Mouse (Mus musculus) embryonic stem cell, embryonic (primary cell): ENCODE data around the gene Hectd1.

Source experiments
- CTCF ChIA-PET, 4 experiments: fragments of 300-600 bp in 2 of 4; fragments of 350-600 bp in 2 of 4; sonication (Branson Sonifier 250); formaldehyde crosslinking; loops; one replicate each; lab custom pipeline; 2022; ENCODE audit warnings: inconsistent platforms in 2 of 4; lab: Charles Lee
- POLR2A ChIA-PET, 4 experiments: fragments of 300-600 bp in 2 of 4; fragments of 350-600 bp in 2 of 4; sonication (Branson Sonifier 250); formaldehyde crosslinking; loops; one replicate each; lab custom pipeline; 2022; ENCODE audit warnings: antibody characterized with exemption in 4 of 4, inconsistent platforms in 1 of 4; lab: Charles Lee

Hectd1 gene

DNA sequence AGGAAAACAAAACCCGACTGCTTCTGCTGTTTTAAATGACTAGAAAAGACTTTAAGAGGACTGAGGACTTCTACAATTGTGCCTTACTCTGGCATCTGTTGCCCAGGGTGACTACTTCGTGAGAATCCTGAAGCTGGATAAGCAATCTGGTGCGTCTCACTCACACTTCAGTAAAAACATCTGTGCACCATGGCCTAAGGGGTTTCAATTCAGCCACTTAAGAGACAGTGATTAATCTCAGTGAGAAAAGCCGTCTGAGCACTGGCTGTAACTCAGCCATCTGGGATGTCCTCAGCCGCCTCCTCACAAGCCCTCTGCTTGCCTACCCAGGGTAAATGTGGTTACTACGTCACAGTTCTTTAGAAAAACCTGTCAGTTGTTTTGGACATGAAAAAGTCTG is 84.4 kb downstream of the Hectd1 start:
- ChIA-PET CTCF (no interaction called here), POLR2A (interaction anchor here in 1 of 4 experiments (1.1 kb wide), 1 partner anchor 24 kb away, joined by 3 read pairs; no protein-coding TSS in a partner anchor)

- ChIA-PET POLR2A (interaction anchor here in 3 of 4 experiments (0.8 to 1.8 kb wide), 7 partner anchors 9 to 87 kb away, joined by 3 to 6 read pairs (median 3); partner anchors contain the start of gene Strn3 (in 1 of the 3)), CTCF (interaction anchor here (0.6 to 1.6 kb wide), 16 partner anchors 11 to 896 kb away, joined by 3 to 7 read pairs (median 4); no protein-coding TSS in a partner anchor)
Observed at GRCm38 (mm10) chr12:51741690-51742089, 87.6 kb downstream of the Hectd1 start.

DNA sequence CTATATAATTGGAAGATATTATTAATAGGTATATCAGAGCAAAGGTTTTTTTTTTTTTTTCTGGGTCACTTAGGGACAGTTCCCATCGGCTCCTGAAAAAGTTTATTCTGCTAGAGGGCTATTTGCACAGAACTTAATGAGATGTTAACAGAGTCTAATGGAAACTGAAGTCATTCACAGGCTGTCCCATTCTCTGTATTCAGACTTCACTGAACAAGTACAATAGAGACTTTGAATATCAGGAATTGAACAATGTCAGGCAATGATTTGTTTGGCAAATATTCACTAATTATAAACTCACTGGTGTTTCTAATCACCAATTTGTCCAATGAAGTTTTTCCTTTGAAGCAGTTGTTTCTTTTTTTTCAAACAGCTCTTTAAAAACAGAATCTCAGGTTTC is 92.5 kb downstream of the Hectd1 start:
- ChIA-PET POLR2A (interaction anchor here in 2 of 4 experiments (0.7 to 1.8 kb wide), 10 partner anchors 10 to 66 kb away, joined by 3 to 6 read pairs (median 3); partner anchors contain the start of genes Ap4s1 (in 1 of the 2) and Strn3 (in 1 of the 2)), CTCF (interaction anchor here in 2 of 4 experiments (0.6 to 0.9 kb wide), 2 partner anchors 11 to 147 kb away, joined by 3 to 6 read pairs; no protein-coding TSS in a partner anchor)

DNA sequence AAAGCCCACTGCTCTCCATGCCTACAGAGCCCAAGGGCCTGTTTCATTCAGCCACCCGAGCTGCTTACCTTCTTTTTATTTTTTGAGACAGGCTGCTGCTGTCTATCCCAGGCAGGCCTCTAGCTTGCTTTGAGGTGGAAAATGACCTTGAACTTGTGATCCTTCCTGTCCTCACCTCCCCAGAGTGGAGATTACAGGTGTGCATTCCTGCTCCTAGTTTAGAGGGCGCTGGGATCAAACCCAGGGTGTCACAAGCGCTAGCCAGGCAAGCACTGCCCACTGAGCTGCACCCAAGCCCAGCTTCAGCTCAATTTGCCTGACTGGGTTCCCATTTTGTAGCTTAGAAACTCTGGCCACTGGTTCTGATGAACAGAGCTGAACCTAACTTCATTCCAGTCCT is 93.0 kb downstream of the Hectd1 start:
- POLR2A ChIA-PET = interaction anchor here in 3 of 4 experiments (0.7 to 1.8 kb wide), 11 partner anchors 9 to 65 kb away, joined by 3 to 6 read pairs (median 3); partner anchors contain the start of genes Ap4s1 (in 1 of the 3) and Strn3 (in 1 of the 3)
- CTCF ChIA-PET = interaction anchor here in 2 of 4 experiments (0.6 to 0.9 kb wide), 2 partner anchors 11 to 147 kb away, joined by 3 to 6 read pairs; no protein-coding TSS in a partner anchor

- ChIA-PET CTCF (interaction anchor here in 1 of 4 experiments (0.9 kb wide), 1 partner anchor 11 kb away, joined by 3 read pairs; no protein-coding TSS in a partner anchor), POLR2A (interaction anchor here in 3 of 4 experiments (1.1 to 2.5 kb wide), 11 partner anchors 16 to 130 kb away, joined by 3 to 9 read pairs (median 5); partner anchors contain the start of genes Strn3 (in 2 of the 3) and Ap4s1 (in 1 of the 3))
Observed at GRCm38 (mm10) chr12:51735840-51736271, 93.5 kb downstream of the Hectd1 start.

GRCm38 (mm10) chr12:51734605-51735211 is 94.6 kb downstream of the Hectd1 start:
- ChIA-PET CTCF (no interaction called here), POLR2A (interaction anchor here (0.6 to 2.5 kb wide), 23 partner anchors 14 to 923 kb away, joined by 3 to 9 read pairs (median 4); partner anchors contain the start of genes Strn3 (in 3 of the 4) and Heatr5a (in 1 of the 4))

DNA sequence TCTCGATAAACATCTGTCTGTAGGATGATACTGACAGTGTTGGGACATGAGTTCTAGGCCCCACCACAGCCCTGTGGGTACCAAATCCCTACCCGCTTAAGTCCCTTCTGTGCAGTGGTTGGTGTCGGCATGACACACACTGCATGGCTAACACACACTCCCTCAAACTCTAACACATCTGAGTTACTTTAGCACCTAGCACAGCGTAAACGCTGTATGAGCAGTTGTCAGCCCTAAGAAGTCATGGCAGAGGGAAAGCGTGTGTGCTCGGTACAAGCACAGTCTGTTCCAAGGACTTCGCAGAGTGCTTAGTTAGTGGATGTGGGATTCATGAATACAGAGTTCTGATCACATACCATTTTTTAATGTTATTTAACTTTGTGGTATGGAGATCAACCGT is 99.5 kb downstream of the Hectd1 start:
- POLR2A ChIA-PET = interaction anchor here in 3 of 4 experiments (0.9 to 1.9 kb wide), 9 partner anchors 8 to 38 kb away, joined by 3 to 7 read pairs (median 4); partner anchors contain the start of gene Strn3 (in 2 of the 3)
- CTCF ChIA-PET = interaction anchor here in 1 of 4 experiments (0.6 kb wide), 1 partner anchor 61 kb away, joined by 3 read pairs; no protein-coding TSS in a partner anchor

DNA sequence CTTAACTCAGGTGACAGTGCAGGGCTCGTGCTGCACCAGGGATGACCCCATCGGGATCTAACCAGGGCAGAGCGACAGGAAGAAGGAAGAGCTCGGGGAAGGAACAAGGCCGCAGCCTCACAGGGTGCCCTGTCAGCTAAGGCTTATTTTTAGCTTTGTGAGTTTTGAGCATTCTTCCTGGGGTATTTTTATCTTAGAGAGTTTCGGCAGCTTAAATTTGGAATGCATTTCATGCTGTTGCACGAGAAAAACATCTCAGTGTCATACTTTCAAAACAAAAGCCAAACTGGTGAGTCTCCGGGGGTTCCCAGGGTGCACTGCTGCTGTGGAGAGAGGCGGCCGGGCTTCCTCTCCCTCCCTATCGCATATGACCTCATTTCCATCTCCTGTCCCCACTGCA is 100.3 kb downstream of the Hectd1 start:
- ChIA-PET CTCF (no interaction called here), POLR2A (interaction anchor here in 3 of 4 experiments (0.6 to 1.9 kb wide), 6 partner anchors 8 to 225 kb away, joined by 3 to 7 read pairs (median 4); partner anchors contain the start of gene Strn3 (in 1 of the 3))

GRCm38 (mm10) chr12:51721836-51722235 is 107.5 kb downstream of the Hectd1 start:
- ChIA-PET CTCF (no interaction called here), POLR2A (interaction anchor here in 2 of 4 experiments (0.9 to 2.7 kb wide), 5 partner anchors 12 to 34 kb away, joined by 3 to 15 read pairs (median 5); partner anchors contain the start of genes Ap4s1 (in 1 of the 2) and Strn3 (in 1 of the 2))

DNA sequence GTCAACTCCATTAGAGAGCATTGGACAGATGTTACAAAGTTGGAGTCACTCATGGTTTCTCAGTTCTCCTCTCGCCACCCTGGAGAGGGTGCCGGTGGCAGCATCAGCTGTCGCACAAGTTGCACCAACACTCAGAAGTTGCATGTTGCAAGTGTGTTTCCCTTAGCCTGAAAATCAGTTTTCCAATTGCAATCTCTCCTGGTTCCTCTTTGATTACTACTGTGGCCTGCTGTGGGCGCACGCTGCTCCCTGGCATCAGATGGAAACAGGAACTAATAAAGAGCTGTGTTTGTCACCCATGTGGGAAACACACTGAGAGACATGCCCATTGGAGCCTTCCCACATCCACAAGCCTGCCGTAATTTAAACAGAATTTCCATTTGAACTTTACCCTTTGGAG is 110.7 kb downstream of the Hectd1 start:
- ChIA-PET CTCF (no interaction called here), POLR2A (interaction anchor here in 3 of 4 experiments (0.6 to 3.6 kb wide), 10 partner anchors 9 to 786 kb away, joined by 3 to 21 read pairs (median 4); partner anchors contain the start of genes Strn3 (in 2 of the 3) and Ap4s1 (in 1 of the 3))

- ChIA-PET POLR2A (interaction anchor here in 2 of 4 experiments (0.6 to 1.7 kb wide), 3 partner anchors 17 to 116 kb away, joined by 3 read pairs; no protein-coding TSS in a partner anchor), CTCF (interaction anchor here in 1 of 4 experiments (0.7 kb wide), 1 partner anchor 12 kb away, joined by 3 read pairs; no protein-coding TSS in a partner anchor)
Observed at GRCm38 (mm10) chr12:51712685-51713084, 116.7 kb downstream of the Hectd1 start.

GRCm38 (mm10) chr12:51710154-51710553 is 119.2 kb downstream of the Hectd1 start:
- POLR2A ChIA-PET = interaction anchor here in 2 of 4 experiments (1.0 to 3.4 kb wide), 13 partner anchors 9 to 203 kb away, joined by 3 to 21 read pairs (median 6); partner anchors contain the start of genes Strn3 (in 2 of the 2) and Ap4s1 (in 1 of the 2)
- CTCF ChIA-PET = interaction anchor here in 1 of 4 experiments (1.3 kb wide), 1 partner anchor 10 kb away, joined by 6 read pairs; no protein-coding TSS in a partner anchor

DNA sequence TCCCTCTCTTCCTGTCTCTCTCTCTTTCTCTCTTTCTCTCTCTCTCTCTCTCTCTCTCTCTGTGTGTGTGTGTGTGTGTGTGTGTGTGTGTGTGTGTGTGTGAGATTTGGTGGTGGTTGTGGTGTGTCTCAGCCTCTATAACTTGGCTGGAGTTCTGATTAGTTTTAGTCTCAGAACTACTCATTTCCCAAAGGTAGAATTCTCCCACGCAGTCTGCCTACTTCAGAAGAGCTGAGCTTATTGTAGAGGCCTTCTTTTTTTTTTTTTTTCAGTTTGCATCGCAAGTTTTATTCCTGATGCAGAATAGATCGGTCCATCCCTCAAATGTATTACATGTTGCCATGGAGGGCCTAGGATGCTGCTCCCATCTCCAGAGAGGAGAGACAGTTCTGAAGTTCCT is 119.6 kb downstream of the Hectd1 start:
- CTCF ChIA-PET = interaction anchor here in 3 of 4 experiments (0.6 to 1.3 kb wide), 4 partner anchors 11 to 162 kb away, joined by 3 to 6 read pairs (median 4); no protein-coding TSS in a partner anchor
- POLR2A ChIA-PET = interaction anchor here (0.6 to 3.4 kb wide), 31 partner anchors 8 to 1886 kb away, joined by 3 to 21 read pairs (median 4); partner anchors contain the start of genes Strn3 (in 3 of the 4) and Ap4s1 (in 1 of the 4)

GRCm38 (mm10) chr12:51708941-51709686 is 120.2 kb downstream of the Hectd1 start:
- ChIA-PET CTCF (interaction anchor here (0.5 to 1.3 kb wide), 8 partner anchors 10 to 1186 kb away, joined by 3 to 6 read pairs (median 4); no protein-coding TSS in a partner anchor), POLR2A (interaction anchor here (0.6 to 3.4 kb wide), 36 partner anchors 8 to 1885 kb away, joined by 3 to 21 read pairs (median 4); partner anchors contain the start of genes Strn3 (in 3 of the 4) and Ap4s1 (in 1 of the 4))

DNA sequence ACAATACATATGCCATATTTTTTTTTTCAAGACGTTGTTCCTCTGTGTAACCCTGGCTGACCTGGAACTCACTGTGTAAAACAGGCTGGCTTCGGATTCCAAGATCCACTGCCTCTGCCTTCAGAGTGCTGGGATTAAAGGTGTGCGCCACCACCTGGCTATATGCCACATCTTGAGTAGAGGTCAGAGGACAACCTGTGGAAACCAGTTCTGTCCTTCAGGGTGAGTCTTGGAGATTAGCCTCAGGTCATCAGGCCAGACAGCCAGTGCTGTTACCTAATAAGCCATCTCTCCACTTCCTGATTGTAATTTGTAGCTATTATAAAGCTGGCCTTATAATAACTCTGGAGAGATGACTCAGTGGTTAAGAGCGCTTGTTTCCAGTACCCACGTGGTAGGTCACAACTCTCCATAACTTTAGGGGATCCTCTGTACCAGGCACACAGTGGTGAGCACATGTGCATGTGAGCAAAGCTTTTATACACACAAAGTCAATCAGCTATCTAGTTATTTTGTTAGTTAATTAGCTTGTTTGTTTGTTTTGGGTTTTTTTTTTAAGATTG is 122.6 kb downstream of the Hectd1 start:
- CTCF ChIA-PET = interaction anchor here in 1 of 4 experiments (0.7 kb wide), 1 partner anchor 8 kb away, joined by 3 read pairs; no protein-coding TSS in a partner anchor
- POLR2A ChIA-PET = interaction anchor here in 2 of 4 experiments (0.6 to 5.0 kb wide), 7 partner anchors 9 to 419 kb away, joined by 3 to 51 read pairs (median 3); partner anchors contain the start of genes Strn3 (in 2 of the 2) and Ap4s1 (in 1 of the 2)

- ChIA-PET POLR2A (interaction anchor here in 3 of 4 experiments (1.0 to 5.0 kb wide), 4 partner anchors 13 to 25 kb away, joined by 3 to 51 read pairs (median 21); partner anchors contain the start of genes Ap4s1 (in 3 of the 3) and Strn3 (in 3 of the 3)), CTCF (interaction anchor here in 1 of 4 experiments (0.7 kb wide), 1 partner anchor 9 kb away, joined by 3 read pairs; no protein-coding TSS in a partner anchor)
Observed at GRCm38 (mm10) chr12:51705778-51706177, 123.6 kb downstream of the Hectd1 start.
